Mouse (Mus musculus): ENCODE results near the gene Trp53i13.

DNA sequence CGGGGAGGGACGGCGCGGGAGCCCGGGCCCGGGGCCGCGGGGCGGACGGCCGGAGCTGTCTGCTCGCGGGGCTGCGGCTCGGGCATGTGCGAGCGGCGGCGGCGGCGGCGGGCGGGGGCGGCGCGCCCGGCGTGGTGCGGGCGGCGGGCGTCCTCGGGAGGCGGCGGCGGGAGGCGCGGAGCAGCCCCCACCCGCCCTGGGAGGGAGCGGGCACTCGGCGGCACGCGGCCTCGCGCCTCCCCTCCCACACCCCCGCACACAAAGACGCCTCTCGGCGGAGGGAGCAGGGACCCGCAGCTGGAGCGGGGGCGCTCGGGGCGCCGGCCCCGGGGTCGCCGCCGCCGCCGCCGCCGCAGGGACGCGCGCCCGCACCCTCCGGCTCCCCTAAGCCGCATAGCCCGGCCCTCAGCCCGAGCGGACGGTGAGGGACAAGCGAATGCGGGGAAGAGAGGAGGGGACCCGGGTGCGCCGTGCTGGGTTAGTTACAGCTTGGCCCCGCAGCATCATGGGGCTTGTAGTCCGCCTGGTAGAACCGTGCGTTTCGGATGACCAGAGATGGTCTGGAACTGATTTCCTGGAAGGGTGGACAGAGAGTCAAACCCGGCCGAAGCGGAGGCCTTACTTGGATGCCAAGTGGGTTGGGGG is 26.1 kb downstream of the Trp53i13 start, which contains the start of gene Ankrd13b:
- TF ChIP-seq POLR2A (IDR thresholded peaks at IDR 0.05; ENCODE audit: control insufficient read depth, extremely low read depth, insufficient read depth, low read length, poor library complexity): no peak
- no peak for TF ChIP-seq CTCF (IDR thresholded peaks at IDR 0.05; ENCODE audit: borderline replicate concordance, control insufficient read depth, extremely low read depth, insufficient read depth, low read length, poor library complexity)

Data from thymus, adult 2 months (tissue).